Mouse (Mus musculus) hematopoietic stem cell, adult 5-6 weeks (primary cell): ENCODE measurements around the gene Safb2. TPM values are rescaled to one million over a fixed set of nuclear protein-coding genes. Genes with fewer than 3 reads are reported as not detected.
"Not testable (repeated sequence)": the region's sequence is repeated elsewhere in the genome, so short reads cannot be mapped to it uniquely, and the experiment has no call there.

Experiments
- ATAC-seq, 2 experiments: fragments of 125-278 bp in 1 of 2; replicated peaks in 1 of 2; 2 replicates each; pipeline ENCODE4 v1.8.0; 2016 to 2017; ENCODE audit warnings: inconsistent platforms in 2 of 2, mild to moderate bottlenecking in 2 of 2, moderate number of reproducible peaks in 2 of 2, low read depth in 1 of 2, moderate TSS enrichment in 1 of 2; ENCODE audit not compliant: low FRiP score in 2 of 2, poor library complexity in 2 of 2, severe bottlenecking in 2 of 2, insufficient read depth in 1 of 2, low TSS enrichment in 1 of 2
- total RNA-seq: library from RNA; stranded (forward); fragments of 172-1452, 232-1000 nt; gene quantifications from 2 replicates; pipeline ENCODE4 v1.2.3, GENCODE M21; 2017

Safb2 gene
- 94.2 and 95.1 TPM in 2 replicates for total RNA-seq

DNA sequence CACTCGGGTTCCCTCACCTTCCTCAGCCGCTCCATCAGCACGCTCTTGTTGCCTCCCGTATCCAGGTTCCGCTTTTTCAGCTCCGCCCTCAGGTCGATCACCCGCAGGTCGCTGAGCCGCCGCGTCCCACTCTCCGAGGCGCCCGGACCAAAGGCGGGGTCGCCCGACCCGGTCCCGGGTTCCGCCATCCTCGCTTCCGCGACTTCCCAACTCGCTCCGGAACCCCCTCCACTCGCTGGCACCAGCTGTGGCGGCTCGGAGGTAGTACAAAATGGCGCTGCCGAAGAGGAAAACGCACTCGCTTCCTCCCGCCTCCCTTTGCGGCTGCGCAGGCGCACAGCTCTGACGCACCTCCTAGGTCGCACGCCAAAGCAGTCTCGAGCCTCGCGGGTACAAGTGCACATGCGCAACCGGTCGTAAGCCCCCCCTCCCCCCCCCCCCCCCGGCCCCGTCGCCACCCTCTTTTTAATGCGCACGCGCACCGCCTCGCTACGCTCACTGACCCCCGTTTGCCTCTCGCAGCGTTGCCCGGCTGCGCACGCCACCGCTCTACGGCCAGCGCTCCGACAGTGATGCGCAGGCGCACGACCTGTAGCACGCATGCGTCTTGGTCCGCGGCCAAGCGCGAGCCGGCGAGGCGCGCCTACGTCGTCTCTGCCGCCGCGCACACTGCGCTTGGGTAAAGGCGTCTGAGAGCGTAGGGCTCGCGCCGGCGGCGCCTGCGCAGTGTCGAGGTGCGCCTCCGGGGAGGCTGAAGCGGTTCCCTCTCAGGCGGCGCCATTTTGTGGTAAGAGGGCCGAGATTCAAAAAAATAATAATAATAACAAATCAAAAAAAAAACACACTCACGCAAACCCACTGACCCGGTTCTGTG is at the start of gene Safb2, which contains the start of gene Safb:
Safb2 (minus strand) TSS at position 329 of the 874 bp plus-strand sequence.
Safb (plus strand) TSS at position 569 of the 874 bp plus-strand sequence.
- ATAC-seq = peak; percentile 68 to 79

DNA sequence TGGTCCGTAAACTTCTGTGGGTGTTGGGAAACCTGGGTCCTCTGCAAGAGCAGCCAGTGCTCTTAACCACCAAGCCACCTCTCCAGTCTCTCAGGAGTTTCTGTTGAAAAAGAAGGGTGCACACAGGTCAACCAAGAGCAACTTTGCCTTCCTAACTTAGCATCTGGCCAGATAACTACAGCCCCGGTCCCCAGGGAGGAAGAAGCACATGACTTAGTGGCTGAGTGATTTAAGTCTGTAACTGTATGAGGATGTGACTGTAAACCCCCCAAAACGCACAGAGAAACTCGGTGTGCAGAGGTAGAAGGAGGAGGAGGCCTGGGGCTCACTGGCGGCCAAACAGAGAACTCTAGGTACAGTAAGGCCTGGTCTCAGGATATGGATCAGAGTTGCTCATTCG is 49.6 kb upstream of the Safb2 start:
- no peak for ATAC-seq

DNA sequence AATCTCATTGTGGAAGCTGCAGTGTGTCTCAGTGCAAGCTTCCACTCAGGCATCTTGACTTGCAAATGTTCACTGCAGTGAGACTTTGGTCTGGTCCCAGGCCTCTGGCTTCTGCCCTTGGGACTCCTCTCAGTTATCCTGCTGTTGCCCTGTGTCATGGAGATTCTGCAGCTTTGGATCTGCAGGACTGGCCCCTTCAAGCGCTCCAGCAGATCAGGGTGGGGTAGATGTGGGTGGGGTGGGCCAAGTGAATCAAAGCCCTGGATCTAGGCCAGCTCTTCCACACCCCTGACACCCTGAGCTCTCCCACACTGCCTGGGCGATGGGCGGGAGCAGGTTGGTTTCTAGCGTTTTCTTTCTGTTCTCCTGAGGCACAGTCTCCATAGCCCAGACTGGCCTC is 47.4 kb upstream of the Safb2 start:
- ATAC-seq = no peak

DNA sequence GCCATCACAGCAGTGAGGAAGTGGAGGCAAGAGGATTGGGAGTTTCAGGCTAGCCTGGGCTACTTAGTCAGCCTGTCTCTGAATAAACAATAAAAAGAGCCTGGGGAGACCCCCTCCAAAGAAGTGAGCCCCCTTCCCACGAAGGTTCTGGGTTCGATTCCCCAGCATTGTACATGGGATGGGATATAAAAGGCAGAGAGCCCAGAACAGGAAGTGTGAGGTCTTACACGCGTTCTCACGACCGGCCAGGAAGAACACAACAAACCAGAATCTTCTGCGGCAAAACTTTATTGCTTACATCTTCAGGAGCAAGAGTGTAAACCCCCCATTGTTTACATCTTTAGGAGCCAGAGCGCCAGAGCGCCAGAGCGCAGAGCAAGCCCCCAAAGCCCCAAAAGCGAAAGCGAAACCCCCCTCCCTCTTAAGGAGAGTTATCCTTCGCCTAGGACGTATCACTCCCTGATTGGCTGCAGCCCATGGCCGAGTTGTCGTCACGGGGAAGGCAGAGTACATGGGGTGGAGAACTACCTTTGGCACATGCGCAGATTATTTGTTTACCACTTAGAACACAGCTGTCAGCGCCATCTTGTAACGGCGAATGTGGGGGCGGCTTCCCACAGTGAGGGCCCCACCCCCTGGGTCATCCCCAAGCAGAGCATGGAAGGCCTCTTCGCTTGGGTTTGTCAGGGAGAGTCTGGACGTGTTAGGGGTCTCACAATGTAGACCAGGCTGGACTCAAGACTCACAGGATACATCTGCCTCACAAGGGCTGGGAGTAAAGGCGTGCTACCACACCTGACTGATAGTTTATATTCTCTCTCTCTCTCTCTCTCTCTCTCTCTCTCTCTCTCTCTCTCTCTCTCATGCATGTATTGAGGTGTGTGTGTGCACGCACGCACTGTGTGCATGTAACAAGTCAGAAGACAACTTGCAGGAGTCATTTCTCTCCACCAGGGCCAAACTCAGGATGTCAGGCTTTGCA is 45.7 kb upstream of the Safb2 start:
- ATAC-seq = not testable (repeated sequence)

DNA sequence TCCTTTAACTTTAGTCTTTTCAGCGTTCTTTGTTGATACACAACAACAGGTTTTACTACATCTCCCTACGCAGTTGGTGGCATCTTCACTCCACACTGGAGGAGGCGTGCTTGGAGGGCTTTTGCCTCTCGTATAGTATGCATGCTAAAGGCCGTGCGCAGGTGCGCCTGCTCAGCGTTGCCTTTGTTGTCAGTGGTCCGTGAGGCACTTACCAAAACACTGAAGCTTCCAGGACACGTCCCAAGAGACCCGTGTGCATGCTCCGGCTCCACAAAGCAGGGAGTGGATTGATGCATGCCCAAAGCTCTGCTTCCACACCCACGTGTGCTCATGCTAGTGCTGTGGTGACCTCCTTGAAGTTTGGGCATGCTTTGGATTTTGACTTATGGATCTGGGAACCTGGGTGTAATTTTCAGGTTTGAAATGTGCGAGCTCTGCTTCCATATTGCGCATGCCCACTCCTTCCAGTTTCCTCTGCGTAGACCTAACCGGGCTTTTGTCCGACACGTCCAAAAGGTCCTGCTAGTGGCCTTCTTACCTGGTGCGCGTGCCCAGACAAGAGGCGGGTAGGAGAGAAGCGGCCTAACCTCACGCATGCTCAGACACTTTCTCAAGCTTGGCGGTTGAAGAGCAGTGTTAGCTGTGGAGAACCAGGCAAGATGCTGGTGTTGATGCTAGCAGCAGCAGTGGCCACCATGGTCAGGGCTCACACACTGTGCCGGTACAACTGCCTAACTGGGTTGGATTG is 43.3 kb upstream of the Safb2 start, which contains the start of gene Catsperd:
Catsperd (plus strand) TSS at position 614 of the 748 bp plus-strand sequence.
- ATAC-seq = peak in 1 of 2 experiments; percentile 13; a peak in 1 of 4 replicates

DNA sequence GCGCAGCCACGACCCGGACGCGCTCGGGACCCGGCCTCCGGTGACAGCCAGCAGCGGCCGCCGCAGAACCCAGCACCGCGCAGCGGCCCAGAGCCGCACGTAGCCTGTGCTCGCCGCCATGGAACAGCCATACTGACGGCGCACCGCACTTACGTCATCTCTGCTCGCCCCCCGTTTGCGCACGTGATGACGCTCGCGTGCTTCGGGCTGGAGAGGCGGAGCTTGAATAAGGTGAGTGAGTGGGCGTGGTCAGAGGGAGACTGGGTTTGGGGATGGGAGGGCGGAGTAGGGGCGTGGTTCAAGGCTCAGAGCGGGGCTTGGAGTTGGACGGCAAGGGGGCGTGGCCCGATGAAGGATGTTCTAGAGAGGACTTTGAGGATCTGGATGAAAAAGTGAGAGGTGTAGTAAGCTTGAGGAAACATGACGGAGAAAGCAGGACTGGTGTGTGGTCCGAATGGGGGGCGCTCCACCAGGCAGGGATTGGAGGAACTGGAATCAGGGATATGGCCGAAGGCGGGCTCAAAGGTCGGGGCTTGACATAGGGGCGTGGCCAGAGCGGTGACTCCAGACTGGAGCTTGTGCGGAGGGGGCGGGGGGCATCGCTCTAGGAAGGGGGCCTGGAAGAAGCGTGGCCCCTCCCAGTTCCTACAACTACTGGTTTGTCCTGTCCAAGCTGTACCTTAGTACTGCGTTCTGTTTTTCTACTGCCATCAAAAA is 42.5 kb upstream of the Safb2 start, which contains the start of gene Lonp1:
Lonp1 (minus strand) TSS at position 134 of the 717 bp plus-strand sequence.
- peak; percentile 91 to 92 for ATAC-seq

DNA sequence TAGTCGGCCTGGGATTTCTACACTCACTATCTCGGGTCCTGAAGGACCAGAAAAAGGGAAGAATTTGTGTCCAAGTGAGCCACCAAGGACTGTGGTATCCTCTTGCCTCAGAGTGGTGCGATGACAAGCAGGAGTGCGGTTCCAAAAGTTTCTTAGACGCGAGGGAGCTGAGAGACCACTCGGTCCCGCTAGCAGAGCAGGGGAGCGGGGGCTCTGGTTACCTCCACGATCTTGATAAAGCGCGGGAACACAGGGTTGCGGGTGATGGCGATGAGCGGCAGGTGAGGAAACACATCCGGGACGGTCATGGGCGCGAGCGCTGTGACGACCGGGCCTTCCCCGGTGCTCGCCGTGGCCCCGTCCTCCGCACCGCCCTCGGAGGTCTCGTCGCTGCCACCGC is 41.9 kb upstream of the Safb2 start:
- ATAC-seq = peak in 1 of 2 experiments; percentile 1; a peak in 1 of 4 replicates

DNA sequence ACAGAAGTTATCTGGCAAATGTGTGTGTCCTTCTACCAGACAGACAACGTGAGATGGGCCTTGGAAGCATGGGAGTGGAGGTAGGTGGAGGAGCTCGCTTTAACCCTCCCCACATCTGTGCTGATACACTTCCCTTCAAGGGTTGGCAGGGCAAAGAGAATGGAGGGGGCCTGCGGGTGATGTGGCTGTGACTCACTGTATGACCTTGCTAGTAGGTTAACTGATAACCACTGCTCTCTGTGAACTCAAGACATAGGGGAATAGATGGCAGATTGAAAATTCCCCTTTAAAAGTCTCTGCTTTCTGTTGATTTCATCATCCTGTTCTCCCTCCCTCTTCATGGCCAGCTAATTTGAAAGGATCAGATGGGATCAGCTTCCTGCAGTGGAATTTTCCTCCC is 41.1 kb upstream of the Safb2 start:
- no peak for ATAC-seq

DNA sequence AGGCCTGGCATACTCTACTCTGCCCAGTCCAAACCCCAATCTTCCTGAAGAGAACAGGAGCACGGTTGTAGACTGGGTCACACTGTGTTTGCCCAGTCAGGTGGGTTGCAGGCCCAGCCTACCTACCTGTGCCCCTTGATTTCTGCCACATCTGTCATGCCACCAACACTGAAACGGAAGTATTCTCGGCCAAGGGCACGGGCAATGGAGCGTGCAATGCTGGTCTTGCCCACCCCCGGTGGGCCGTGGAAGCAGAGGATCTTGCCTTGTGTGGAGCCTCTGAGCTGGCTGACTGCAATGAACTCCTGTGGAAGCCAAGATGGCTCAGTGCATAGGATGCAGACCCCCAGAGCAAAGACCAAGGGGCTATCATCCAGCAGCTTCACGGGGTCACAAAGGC is 33.2 kb upstream of the Safb2 start:
- no peak for ATAC-seq

DNA sequence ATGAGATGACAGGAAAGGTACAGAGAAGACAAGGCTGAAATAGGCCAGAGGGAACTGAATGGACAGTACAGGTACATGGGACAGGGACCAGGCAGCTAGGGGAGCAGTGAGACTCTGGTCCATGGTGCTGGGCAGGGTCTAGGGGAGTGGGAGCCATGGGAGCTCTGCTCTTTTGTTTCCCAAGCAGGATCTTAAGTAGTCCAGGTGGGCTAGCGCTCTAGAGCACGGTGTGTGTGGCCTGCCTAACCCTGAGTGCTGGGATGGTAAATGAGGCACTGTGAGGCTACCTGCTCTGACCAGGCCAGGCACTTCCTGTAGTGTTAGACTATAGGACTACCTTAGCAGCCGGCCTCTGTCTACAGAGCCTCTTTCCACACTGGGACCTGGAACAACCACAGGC is 32.3 kb upstream of the Safb2 start:
- ATAC-seq = no peak

DNA sequence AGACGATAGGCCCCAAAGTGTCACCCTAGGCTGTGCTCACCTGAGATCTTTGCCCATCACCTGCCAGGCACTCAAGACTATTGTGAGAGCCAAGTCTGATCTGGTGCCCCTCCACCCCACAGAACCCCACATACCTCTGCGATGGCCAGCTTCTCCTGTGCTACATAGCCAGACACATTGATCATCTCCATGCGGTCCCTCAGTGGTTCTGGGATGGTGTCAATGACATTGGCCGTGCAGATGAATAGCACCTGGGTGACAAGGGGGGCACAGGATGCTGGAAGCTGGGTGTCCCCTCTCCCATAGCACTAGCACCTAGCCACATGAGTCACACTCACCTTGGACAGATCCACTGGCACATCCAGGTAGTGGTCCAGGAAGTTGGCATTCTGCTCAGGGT is 31.4 kb upstream of the Safb2 start:
- no peak for ATAC-seq

DNA sequence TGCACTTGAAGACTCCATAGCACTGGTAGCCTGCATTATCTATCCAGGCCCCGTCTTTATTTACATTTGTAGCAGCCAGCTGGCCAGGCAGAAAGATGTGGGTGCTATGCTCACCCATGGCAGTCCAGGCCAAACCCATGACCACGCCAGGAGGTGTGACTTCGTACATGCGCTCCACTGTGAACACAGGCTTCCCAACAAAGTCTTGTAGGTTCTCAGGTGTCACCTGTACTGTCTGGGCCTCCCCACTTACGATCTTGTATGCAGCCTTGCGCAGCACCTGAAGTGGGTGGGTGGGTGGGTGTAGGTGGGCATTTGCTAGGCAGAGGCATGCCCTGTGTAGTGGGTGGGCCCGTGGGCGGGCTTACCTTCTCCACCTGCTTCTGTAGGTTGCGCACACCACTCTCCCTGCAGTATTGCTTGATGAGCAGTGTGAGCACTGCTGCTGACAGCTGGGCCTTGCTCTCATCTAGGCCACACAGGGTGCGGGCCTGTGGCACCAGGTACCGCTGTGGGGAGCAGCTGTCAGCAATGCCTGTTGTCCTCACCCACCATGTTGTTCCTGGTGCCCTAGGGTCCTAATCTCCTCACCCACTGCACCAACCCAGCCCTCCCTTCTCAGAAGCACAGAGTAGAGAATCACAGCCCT is 30.9 kb upstream of the Safb2 start:
- no peak for ATAC-seq

DNA sequence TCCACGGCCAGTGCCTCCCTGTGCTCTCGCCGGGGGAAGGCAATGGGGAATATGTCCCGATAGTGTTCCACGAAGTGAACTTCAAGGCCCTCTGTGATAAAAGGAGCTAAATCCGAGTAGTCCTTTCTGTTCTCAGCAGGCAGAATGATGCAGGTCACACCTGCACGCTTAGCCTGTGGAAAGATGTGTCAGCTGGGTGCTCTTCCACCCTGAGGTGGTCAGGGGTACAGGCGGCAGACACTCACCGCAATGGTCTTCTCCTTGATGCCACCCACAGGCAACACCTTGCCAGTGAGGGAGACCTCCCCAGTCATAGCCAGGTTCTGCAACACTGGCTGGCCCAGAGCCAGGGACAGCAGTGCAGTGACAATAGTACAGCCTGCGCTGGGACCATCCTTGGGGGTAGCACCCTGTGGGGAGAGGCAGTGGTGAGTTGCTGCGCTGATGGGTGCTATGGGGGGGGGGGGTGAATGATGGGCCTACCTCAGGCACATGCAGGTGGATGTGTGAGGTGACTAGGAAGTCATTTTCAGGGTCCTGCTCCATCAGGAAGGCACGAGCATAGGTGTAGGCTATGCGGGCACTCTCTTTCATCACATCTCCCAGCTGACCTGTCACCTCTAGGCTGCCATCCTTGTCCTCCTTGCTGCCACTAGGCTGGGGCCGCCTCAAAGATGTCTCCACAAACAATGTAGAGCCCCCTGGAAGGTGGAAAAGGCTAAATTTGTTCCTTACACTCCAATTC is 30.2 kb upstream of the Safb2 start:
- no peak for ATAC-seq

DNA sequence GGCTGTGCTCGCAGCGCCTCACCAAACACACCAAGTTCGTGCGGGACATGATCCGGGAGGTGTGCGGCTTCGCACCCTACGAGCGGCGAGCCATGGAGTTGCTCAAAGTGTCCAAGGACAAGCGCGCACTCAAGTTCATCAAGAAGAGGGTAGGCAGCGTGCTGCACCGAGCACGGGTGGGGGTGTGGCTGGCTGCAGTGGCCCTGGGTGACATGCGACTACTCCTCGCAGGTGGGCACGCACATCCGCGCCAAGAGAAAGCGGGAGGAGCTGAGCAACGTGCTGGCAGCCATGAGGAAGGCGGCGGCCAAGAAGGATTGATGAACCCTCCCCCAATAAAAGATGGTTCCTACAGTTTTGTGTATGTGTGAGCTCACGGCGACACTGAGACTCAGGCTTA is 29.5 kb upstream of the Safb2 start:
- ATAC-seq = not testable (repeated sequence)

DNA sequence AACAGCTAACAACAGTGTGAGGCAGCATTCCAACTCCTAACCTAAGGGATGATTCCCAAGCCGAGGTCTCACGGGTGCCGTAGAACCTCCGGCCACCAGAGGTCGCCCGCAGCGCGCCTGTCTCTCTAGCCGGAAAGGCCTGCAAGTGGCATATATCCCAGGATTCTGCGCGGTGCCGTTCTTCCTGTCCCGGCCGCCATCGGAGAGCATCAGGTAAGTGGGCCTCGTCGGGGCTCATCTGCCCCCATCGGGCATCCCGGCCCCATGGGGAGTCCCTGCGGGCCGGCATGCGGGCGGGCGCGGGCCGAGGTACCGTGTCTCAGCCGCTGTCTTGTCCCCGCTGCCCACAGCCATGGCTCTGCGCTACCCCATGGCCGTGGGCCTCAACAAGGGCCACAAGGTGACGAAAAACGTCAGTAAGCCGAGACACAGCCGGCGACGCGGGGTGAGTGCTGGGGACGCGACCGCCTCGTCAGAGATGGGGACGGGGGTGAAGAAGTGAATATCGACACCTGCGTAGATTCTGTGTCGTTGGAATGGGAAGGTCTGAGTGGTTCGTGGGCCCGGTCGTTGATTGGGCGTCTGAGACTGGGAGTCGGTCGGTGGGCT is 29.0 kb upstream of the Safb2 start, which contains the start of gene Rpl36:
Rpl36 (plus strand) TSS at position 181 of the 609 bp plus-strand sequence.
- peak; percentile 46 to 69 for ATAC-seq
